20 mouse cellular contexts compared by ENCODE assay signal in genomic region chr10:21554896-21555580, GRCm38 (mm10). TPM values are rescaled to one million over a fixed set of nuclear protein-coding genes. Genes with fewer than 3 reads are reported as not detected.
"Had no signal": no experiment of that assay in that cellular context is flagged by ENCODE, and none has a peak within 500 bp of the region (broad histone marks: within the 10 kb centered on the region; RNA-seq: fewer than 3 reads in every experiment).

No protein-coding gene starts in this region.

- ATAC-seq: intestine, embryonic 15.5 days; liver, postnatal 0 days; lung, postnatal 0 days; midbrain, embryonic 15.5 days had no signal

- DNase-seq: left cerebral cortex, postnatal 4 days; liver, postnatal 0 days; lung, embryonic 14.5 days; right cerebral cortex, adult 18-20 months; right cerebral cortex, postnatal 14 days; right cerebral cortex, postnatal 4 days; thymus, postnatal 25 days had no signal

- H3K36me3 ChIP-seq: intestine, embryonic 15.5 days; kidney, embryonic 15.5 days; limb, embryonic 12.5 days; limb, embryonic 15.5 days; midbrain, embryonic 12.5 days; midbrain, embryonic 15.5 days; neural tube, embryonic 12.5 days; neural tube, embryonic 15.5 days; stomach, embryonic 15.5 days had no signal

- H3K4me3 ChIP-seq: intestine, embryonic 15.5 days; kidney, embryonic 15.5 days; limb, embryonic 12.5 days; limb, embryonic 15.5 days; midbrain, embryonic 12.5 days; midbrain, embryonic 15.5 days; neural tube, embryonic 12.5 days; neural tube, embryonic 15.5 days; stomach, embryonic 15.5 days had no signal

- H3K27me3 ChIP-seq: intestine, embryonic 15.5 days; kidney, embryonic 15.5 days; limb, embryonic 12.5 days; limb, embryonic 15.5 days; midbrain, embryonic 12.5 days; midbrain, embryonic 15.5 days; neural tube, embryonic 12.5 days; neural tube, embryonic 15.5 days; stomach, embryonic 15.5 days had no signal

- H3K27ac ChIP-seq: intestine, embryonic 15.5 days; kidney, embryonic 15.5 days; limb, embryonic 12.5 days; limb, embryonic 15.5 days; liver, embryonic 14.5 days; macrophage; midbrain, embryonic 12.5 days; midbrain, embryonic 15.5 days; neural tube, embryonic 12.5 days; neural tube, embryonic 15.5 days; stomach, embryonic 15.5 days had no signal

- H3K4me1 ChIP-seq: midbrain, embryonic 12.5 days; midbrain, embryonic 15.5 days; stomach, embryonic 15.5 days had no signal

- H3K9ac ChIP-seq: intestine, embryonic 15.5 days; kidney, embryonic 15.5 days; limb, embryonic 12.5 days; limb, embryonic 15.5 days; liver, embryonic 14.5 days; liver, postnatal 0 days; lung, embryonic 14.5 days; midbrain, embryonic 12.5 days; midbrain, embryonic 15.5 days; neural tube, embryonic 12.5 days; neural tube, embryonic 15.5 days; stomach, embryonic 15.5 days had no signal

- H3K4me2 ChIP-seq: intestine, embryonic 15.5 days; kidney, embryonic 15.5 days; limb, embryonic 12.5 days; limb, embryonic 15.5 days; liver, embryonic 11.5 days; lung, embryonic 14.5 days; midbrain, embryonic 12.5 days; midbrain, embryonic 15.5 days; neural tube, embryonic 12.5 days; neural tube, embryonic 15.5 days; stomach, embryonic 15.5 days had no signal

- H3K9me3 ChIP-seq: intestine, embryonic 15.5 days; kidney, embryonic 15.5 days; limb, embryonic 12.5 days; limb, embryonic 15.5 days; midbrain, embryonic 12.5 days; midbrain, embryonic 15.5 days; neural tube, embryonic 12.5 days; neural tube, embryonic 15.5 days; stomach, embryonic 15.5 days had no signal

RNA-seq across cellular contexts. Expression of gene 1700020N01Rik, which starts 37.9 kb away (rescaled TPM):
- polyA plus RNA-seq: intestine, embryonic 15.5 days; kidney, embryonic 15.5 days; limb, embryonic 12.5 days; limb, embryonic 15.5 days; liver, embryonic 11.5 days; liver, embryonic 14.5 days; lung, embryonic 14.5 days; macrophage; midbrain, embryonic 12.5 days; midbrain, embryonic 15.5 days; neural tube, embryonic 12.5 days; neural tube, embryonic 15.5 days; stomach, embryonic 15.5 days had no signal
